Mouse (Mus musculus) forebrain, postnatal 0 days (tissue): ENCODE data around the gene Brca2. TPM values are rescaled to one million over a fixed set of nuclear protein-coding genes. Genes with fewer than 3 reads are reported as not detected.
"Not testable (repeated sequence)": the region's sequence is repeated elsewhere in the genome, so short reads cannot be mapped to it uniquely, and the experiment has no call there.

Experiments
- ATAC-seq: fragments of 200-750 bp; cut with Nextera tagmentation; 2 replicates; pipeline ENCODE4 v1.8.0; 2017; ENCODE audit warnings: mild to moderate bottlenecking, moderate library complexity
- DNase-seq: peaks from one replicate; pipeline ENCODE4 v3.0.0-alpha.2; 2015
- H3K27ac ChIP-seq: fragments of 300-500 bp; sonication (generic); 2 replicates; pipeline ENCODE4 v1.5.1; 2014; ENCODE audit warnings: low read depth, mild to moderate bottlenecking, antibody characterized with exemption, low read length, moderate library complexity, mixed read lengths
- H3K27me3 ChIP-seq: fragments of 300-500 bp; sonication (generic); 2 replicates; pipeline ENCODE4 v1.6.1; 2014; ENCODE audit warnings: mild to moderate bottlenecking, low read length, mixed read lengths; ENCODE audit not compliant: insufficient read depth
- H3K36me3 ChIP-seq: fragments of 300-500 bp; sonication (generic); 2 replicates; pipeline ENCODE4 v1.6.1; 2014; ENCODE audit warnings: mild to moderate bottlenecking, moderate library complexity; ENCODE audit not compliant: insufficient read depth
- H3K4me1 ChIP-seq: fragments of 300-500 bp; sonication (generic); 2 replicates; pipeline ENCODE4 v1.6.1; 2014; ENCODE audit warnings: antibody characterized with exemption; ENCODE audit not compliant: insufficient read depth
- H3K4me2 ChIP-seq: fragments of 300-500 bp; sonication (generic); 2 replicates; pipeline ENCODE4 v1.6.1; 2014; ENCODE audit warnings: low read depth, mild to moderate bottlenecking, moderate library complexity
- H3K4me3 ChIP-seq: fragments of 300-500 bp; sonication (generic); 2 replicates; pipeline ENCODE4 v1.5.1; 2014; ENCODE audit warnings: low read depth, low read length, mixed read lengths
- H3K9ac ChIP-seq: fragments of 300-500 bp; sonication (generic); 2 replicates; pipeline ENCODE4 v1.6.1; 2014; ENCODE audit warnings: mild to moderate bottlenecking
- H3K9me3 ChIP-seq: fragments of 300-500 bp; sonication (generic); 2 replicates; pipeline ENCODE4 v1.6.1; 2016; ENCODE audit warnings: low read length
- CTCF ChIP-seq: sonication (generic); IDR thresholded peaks from 2 replicates; pipeline ENCODE4 v1.5.1; 2016; ENCODE audit warnings: antibody characterized with exemption, control low read depth, low read depth
- WGBS: fragments of 180-500 bp; shearing (Covaris S2); extraction: QIAGEN DNeasy Blood & Tissue Kit; methylation state at CpG from one replicate; pipeline ENCODE4 v1.1.7; 2014; 5-methylcytosine and 5-hydroxymethylcytosine counted together
- polyA plus RNA-seq: library from polyadenylated mRNA; unstranded; fragments of >200 nt; fragmentation: Nextera tagmentation; extraction: Ambion mirVana; gene quantifications from 2 replicates; pipeline ENCODE4 v1.2.1, GENCODE M21; 2015
- total RNA-seq: library from RNA; depleted of rRNA; stranded (reverse); fragments of >200 nt; gene quantifications from 2 replicates; pipeline ENCODE4 v1.2.3, GENCODE M21; 2014; rRNA removed

Gene Brca2
- 9.8 and 12.2 TPM in 2 replicates for total RNA-seq
- polyA plus RNA-seq = 5.2 and 9.7 TPM in 2 replicates

DNA sequence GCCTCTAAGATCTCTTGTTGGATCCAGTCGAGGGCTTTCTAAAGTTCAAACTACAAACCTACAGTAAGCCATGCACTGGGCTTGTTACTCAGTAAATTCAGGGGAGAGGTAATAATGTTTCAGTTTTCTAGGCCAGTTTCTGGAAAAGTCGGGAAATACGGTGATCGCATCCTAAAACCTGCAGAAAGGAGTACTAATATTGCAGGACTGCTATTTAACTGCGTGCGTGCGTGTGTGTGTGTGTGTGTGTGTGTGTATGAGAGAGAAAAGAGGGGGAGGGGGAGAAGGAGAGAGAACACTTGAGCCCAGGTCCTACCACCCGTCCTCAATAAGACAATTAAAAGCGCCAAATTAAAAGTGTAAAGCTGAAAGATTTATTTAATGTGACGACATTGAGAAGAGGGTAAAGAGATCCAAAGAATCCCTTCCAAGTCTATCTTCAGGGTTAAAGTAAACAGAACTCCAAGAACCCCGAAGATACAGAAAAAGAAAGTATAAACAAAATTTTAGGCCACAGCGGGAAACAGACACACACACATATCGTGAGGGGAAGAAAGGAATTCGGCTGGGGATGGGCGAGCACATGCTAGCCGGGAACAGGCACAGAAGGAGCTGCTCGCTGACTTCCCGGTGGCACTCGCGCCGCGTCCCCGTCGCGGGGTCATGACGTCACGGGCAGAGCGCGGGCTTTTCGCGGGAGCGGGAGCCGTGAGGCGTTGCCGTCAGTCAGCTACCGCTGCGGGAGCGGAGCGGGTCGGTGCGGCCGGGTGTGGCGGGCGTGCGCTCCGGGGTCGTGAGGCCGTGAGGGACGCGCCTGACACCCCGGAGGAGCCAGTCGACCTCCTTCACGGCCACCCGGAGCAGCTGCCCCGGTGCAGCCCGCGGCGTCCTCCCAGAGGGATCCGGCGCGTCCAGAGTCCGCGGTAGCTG, at the start of gene Brca2:
Gene Brca2 (plus strand): TSS at position 694 of the 930 bp plus-strand sequence.
- Histone ChIP-seq H3K36me3 (no peaks in the 10 kb centered on the region), H3K4me3 (peak within 1 kb of the TSS; percentile 72), H3K9ac (peak within 1 kb of the TSS; percentile 70), H3K9me3 (no peaks in the 10 kb centered on the region), H3K27ac (peak within 1 kb of the TSS; percentile 62), H3K4me2 (peak within 1 kb of the TSS; percentile 66), H3K4me1 (peaks cover 6% of the 10 kb centered on the region; the same call in 1 of the 2 replicates), H3K27me3 (no peaks in the 10 kb centered on the region)
- peak; percentile 96 for DNase-seq
- 5% methylated on average over 61 of the region's 63 CpGs for WGBS
- TF ChIP-seq CTCF = no peak
- ATAC-seq = peak; percentile 97

DNA sequence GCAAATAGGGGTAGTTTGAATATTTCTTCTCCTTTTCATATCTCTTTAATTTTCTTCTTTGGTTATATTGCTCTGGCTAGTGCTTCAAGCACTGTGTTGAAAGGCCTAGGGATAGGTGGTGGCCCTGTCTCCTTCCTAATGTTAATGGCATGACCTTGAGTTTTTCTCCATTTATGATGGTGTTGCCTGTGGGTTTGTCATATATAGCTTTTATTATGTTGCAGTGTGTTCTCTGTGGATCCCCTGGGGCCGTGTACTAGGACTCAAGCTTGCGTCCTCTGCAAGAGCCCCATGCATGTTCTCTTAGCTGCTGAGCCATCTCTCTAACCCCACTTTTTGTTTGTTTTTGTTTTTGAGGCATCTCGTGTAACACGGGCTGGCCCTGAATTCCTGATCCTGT, 45.1 kb upstream of the Brca2 start:
- Histone ChIP-seq H3K4me1 (no peaks in the 10 kb centered on the region), H3K27me3 (no peaks in the 10 kb centered on the region), H3K4me3 (no peak overlapping the region), H3K9ac (no peak overlapping the region), H3K4me2 (no peak overlapping the region), H3K27ac (no peak overlapping the region), H3K9me3 (no peaks in the 10 kb centered on the region), H3K36me3 (peaks cover 60% of the 10 kb centered on the region)
- DNase-seq = no peak
- WGBS = 81% methylated on average over 4 of the region's 4 CpGs
- ATAC-seq = no peak
- no peak for TF ChIP-seq CTCF

DNA sequence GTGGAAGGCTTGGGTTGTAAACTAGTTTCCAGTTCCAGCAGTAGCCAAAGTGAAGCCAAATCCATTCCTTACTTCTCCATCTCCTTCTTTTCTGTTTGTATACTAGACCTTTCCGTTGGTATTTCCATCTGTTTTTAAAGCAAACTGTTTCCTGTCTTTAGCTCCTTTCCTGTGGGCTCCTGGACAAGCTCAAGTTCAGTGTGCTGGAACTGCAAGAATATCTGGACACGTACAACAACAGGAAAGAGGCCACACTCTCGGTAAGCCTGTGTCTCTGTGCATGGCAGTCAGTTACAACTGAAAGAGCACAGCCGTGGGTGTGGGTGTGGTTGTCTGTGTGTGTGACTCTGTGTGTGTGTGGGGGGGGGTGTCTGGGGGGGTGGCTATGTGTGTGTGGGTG, 43.8 kb upstream of the Brca2 start:
- TF ChIP-seq CTCF = no peak
- H3K4me3 ChIP-seq = no peak overlapping the region
- H3K4me1 ChIP-seq = no peaks in the 10 kb centered on the region
- H3K9ac ChIP-seq = no peak overlapping the region
- DNase-seq (no peak), ATAC-seq (no peak)
- no peaks in the 10 kb centered on the region for H3K27me3 ChIP-seq
- H3K4me2 ChIP-seq = no peak overlapping the region
- no peaks in the 10 kb centered on the region for H3K9me3 ChIP-seq
- H3K36me3 ChIP-seq = peaks cover 59% of the 10 kb centered on the region
- 79% methylated on average over 4 of the region's 4 CpGs for WGBS
- H3K27ac ChIP-seq = no peak overlapping the region

DNA sequence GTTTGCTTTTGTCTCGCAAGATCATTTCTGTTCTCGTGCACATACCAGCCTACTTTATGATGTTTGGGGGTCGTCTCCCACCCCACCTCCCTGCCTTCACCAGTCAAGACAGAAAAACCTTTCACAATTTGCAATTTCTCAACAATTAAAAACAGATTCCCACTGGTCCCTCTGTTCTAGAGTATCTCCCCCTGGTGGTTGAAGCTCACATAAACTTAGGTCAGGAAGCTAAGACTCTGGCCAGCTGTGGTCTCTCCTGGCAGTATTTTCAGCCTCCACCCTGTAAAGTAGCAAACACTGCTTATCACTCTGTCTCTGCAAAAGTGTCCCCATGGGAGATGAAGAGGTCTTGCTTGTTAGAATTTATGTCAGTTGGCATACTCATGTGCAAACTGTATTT, 37.2 kb upstream of the Brca2 start:
- ATAC-seq = no peak
- DNase-seq = peak; percentile 10
- H3K4me3 ChIP-seq = no peak overlapping the region
- no peaks in the 10 kb centered on the region for H3K27me3 ChIP-seq
- peak; percentile 63 for TF ChIP-seq CTCF
- H3K27ac ChIP-seq = no peak overlapping the region
- H3K4me1 ChIP-seq = no peaks in the 10 kb centered on the region
- 74% methylated on average over 3 of the region's 3 CpGs for WGBS
- no peak overlapping the region for H3K4me2 ChIP-seq
- H3K36me3 ChIP-seq = peaks cover 45% of the 10 kb centered on the region
- H3K9me3 ChIP-seq = no peaks in the 10 kb centered on the region
- H3K9ac ChIP-seq = no peak overlapping the region

DNA sequence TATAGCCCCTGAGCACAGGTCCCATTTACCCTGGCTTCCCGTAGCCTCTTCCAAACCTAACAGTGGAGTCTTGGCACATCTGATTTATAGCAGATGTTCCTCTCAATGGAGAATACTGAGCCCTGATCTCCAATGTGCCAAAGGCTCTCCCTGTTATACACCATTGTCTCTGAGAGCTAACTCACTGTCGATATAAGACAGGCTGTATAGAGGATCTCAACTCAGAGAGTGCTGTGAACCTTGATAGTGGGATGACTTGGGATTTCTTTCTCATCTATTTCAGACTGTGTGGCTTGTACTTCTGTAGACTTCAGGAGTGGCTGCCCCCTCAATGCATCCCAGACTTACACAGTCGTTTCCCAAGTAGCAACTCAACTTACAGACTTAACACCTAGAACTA, 32.1 kb upstream of the Brca2 start:
- Histone ChIP-seq H3K27ac (no peak overlapping the region), H3K9me3 (no peaks in the 10 kb centered on the region), H3K36me3 (peaks cover 29% of the 10 kb centered on the region), H3K4me1 (no peaks in the 10 kb centered on the region), H3K9ac (no peak overlapping the region), H3K4me2 (no peak overlapping the region), H3K4me3 (no peak overlapping the region), H3K27me3 (no peaks in the 10 kb centered on the region)
- no peak for TF ChIP-seq CTCF
- WGBS = 81% methylated on average over 3 of the region's 3 CpGs
- DNase-seq (no peak), ATAC-seq (no peak)

DNA sequence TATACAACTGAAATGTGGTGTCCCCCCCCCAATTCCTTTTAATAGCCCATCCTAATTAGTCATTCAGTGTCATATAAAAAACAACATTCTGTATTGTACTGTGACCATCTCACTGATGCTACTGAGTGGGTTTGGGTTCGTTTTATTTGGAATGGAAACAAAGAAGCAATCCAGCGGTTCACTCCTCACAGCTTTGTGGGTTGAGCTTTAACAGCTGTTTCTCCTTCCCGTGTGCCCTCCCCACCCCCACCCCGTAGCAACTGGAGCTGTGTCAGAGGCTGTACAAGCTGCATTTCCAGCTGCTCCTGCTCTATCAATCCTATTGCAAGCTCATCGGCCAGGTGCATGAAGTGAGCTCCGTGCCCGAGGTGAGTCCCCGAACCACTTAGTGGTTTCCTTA, 31.6 kb upstream of the Brca2 start:
- TF ChIP-seq CTCF = no peak
- no peak overlapping the region for H3K4me3 ChIP-seq
- no peaks in the 10 kb centered on the region for H3K27me3 ChIP-seq
- H3K9ac ChIP-seq = no peak overlapping the region
- DNase-seq (no peak), ATAC-seq (no peak)
- peaks cover 35% of the 10 kb centered on the region for H3K36me3 ChIP-seq
- H3K27ac ChIP-seq = no peak overlapping the region
- no peaks in the 10 kb centered on the region for H3K9me3 ChIP-seq
- H3K4me2 ChIP-seq = no peak overlapping the region
- WGBS = 82% methylated on average over 8 of the region's 8 CpGs
- H3K4me1 ChIP-seq = no peaks in the 10 kb centered on the region

DNA sequence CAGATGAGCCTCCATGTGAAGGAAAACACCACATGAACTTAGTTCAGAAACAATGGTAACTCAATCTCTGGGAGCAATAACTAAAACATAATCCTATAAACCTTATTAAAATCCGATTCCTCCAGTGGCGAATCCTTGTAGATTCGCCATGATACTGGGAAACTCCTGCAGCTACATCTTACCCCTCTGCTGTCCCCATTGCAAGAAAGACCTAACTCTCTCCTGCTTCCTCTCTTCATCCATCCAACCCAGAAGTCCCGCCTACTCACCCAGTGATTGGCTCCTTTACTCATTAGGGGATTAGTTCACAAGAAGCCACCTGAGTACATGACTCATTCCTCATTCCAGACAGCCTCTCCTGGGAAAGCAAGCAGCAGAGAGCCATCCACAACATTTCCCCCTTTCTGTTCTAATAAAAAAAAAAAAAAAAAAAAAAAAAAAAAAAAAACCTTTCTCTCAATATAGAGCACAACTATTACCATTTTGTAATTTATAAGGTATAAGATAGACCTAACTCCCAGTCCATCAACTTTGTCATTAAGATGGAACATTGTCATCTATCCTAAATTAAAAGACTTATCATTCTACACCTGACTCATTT, 30.8 kb upstream of the Brca2 start:
- H3K27me3 ChIP-seq, H3K27ac ChIP-seq, ATAC-seq, H3K9ac ChIP-seq, H3K9me3 ChIP-seq, H3K4me1 ChIP-seq, H3K4me3 ChIP-seq, H3K4me2 ChIP-seq, DNase-seq: not testable (repeated sequence)
- WGBS = 92% methylated on average over 4 of the region's 4 CpGs
- H3K36me3 ChIP-seq = peaks cover 42% of the 10 kb centered on the region
